Mouse (Mus musculus): ENCODE measurements around the gene Rangrf.
A peak's percentile ranks its signal among the peaks of the same experiment; 100 is the strongest.
"Not testable (repeated sequence)": the region's sequence is repeated elsewhere in the genome, so short reads cannot be mapped to it uniquely, and the experiment has no call there.

The Rangrf gene

DNA sequence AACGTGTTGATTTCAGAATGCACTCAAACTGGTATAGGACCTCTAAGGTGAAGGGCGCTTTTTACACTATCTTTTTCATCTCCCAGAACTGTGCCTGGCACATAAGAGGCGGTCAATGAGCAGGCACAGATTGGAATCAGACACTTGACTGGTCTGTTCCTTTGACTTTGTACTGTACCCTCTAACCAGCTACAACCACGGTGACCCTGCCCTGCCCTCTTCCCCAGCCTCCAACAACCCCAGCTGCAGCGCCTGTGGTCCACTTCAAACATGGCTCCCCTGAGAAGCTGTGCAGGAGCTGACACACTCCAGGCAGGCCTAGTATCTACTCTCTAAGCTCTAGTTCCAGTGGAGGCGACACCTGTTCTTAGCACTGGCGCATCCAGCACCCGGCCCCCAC lies 32.3 kb downstream of the Rangrf start:
- DNase-seq, result no peak

DNA sequence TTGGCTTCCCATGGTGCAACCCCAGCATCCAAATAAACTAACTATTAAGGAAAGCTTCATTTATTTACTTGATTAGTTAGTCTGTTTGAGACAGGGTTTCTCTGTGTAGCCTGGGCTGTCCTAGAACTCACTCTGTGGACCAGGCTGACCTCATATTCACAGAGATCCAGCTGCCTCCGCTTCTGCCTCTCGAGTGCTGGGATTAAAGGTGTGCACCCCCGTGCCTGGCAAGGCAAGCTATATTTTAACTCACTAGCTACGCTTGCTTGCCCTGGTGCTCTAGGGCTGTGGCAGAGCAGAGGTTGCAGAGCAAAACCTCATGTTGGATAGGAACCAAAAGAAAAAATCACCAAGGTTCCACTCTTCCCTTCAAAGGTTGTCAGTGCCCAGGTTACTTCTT lies 34.5 kb downstream of the Rangrf start:
- no peak for DNase-seq

DNA sequence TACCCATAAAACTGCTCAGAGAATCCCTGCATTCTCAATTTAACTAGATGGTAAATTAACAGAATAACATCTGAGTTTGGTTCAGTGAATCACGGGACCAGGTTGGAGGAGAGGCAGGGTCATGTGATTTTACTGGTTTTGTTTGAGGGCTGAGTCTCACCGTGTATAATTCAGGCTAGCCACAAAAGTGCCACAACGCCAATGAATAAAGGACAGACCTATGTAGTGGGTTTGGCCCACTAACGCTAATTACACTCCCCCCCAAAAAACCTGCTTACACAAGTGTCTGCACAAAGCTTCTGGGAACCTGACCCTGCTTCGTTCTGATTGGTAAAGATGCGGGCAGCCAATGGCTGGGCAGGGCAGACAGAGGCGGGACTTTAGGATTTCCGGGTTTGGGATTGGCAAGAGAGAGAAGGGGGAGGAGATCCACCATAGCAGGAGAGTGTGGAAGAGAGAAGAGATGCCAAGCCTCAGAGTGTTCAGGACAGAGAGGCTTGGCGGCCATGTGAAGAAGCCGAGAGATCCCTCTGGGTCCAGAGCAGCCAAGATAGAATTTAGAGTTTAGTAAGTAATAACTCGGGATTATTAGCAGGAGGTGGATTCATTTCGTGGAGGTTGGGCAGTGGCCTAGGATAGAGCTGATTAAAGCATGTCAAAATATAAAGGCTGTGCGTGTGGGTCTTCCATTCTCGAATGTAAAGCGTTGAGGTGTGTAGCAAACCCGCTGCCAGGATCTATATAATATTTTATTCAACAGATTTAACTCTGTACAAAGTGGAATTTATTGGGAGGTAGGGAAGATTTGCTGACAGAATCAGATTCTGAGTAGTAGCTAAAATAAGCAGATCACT lies 35.3 kb downstream of the Rangrf start:
- peak; percentile 95 for DNase-seq

DNA sequence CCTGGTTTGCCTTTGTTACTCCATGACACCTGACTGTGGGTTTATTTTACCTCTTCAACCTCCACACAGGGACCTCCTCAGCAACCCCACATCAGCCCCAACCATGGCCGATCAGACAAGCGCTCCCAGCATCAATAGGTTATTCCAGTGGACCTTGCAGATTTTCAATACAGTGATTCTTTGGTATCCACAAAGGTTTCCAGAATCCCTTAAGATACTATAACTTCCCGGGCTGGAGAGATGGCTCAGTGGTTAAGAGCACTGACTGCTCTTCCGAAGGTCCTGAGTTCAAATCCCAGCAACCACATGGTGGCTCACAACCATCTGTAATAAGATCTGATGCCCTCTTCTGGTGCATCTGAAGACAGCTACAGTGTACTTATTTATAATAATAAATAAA lies 38.0 kb downstream of the Rangrf start:
- DNase-seq, result not testable (repeated sequence)

DNA sequence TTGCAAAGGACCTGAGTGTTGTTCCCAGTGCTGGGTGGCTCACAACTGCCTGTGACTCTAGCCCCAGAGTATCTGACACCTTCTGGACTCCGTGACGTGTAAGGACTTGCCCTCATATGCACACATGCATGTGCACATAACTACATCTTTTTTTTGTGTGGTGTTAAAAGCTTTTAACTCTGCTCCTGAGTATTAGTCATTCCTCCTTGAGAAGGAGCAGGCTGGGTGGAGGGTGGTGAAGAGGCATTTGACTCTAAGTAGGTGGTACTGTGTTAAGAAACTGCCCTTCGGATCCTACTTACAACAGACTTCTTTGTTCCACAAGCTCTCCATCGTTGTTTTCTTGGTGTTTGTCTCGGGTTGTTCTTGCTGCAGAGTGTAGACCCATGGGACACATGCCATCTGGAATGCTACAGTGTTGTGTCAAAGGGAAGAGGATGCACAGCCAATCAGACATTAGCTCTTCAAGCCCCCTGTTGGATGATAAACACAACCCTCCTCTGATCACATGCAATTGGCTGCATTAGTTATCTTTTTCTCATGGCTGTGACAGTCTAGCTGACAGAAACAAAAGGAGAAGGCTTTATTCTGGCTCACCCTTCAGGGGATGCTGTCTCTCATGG lies 41.0 kb downstream of the Rangrf start:
- DNase-seq, result no peak

DNA sequence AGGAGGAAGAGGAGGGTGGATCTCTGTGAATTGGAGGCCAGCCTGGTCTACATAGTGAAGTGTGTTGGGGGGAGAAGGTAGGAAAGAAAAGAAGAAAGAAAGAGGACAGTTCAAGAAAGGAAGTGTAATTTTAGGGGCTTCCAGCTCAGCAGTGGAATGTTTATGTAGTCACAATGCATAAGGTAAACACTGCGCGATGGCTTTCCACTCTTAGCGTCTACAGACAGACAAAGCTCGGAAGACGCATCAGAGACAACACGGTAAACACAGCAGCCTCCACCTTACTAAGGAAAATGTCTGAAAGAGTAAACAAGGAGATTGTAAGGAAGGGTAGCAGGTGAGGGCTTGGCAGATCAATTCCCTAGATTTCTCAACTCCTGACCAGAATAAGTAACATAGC lies 45.0 kb downstream of the Rangrf start:
- peak; percentile 23 for DNase-seq

DNA sequence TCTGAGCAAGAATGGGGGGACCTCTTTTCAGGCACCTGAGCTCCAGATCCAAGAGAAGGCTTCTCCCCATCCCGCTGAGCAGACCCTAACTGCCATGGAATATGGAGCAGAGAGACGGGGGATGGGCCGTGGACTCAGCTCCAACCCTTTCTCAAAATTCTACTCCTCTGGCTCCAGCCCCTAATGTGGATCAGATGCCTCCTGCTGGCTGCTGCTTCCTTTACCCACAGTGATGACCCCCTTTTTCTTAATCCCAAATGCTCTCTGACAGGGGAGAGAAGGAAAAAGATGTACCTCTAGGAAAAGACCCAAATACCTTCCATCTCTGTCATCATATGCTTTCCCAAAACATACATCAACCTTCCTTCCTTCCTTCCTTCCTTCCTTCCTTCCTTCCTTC lies 48.0 kb downstream of the Rangrf start, which contains the start of gene Odf4:
Odf4 (minus strand) TSS at position 101 of the 400 bp plus-strand sequence.
- DNase-seq, result no peak

DNA sequence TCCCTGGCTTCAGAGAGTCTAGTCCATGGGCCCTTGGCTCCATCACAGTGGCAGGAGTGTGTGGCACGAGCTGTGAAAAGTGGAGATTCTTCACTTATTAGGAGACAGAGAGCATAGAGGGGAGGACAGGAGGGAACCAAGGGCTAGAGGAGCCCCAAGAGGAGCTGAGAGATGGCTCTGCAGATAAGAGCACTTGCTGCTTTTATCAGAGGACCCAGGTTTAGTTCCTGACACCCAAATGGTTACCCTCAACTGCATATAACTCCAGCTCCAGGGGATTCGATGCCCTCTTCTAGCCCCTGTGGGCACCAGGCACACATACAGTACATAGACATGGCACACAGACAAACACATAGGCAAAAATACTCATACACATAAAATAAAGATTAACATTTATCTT lies 50.2 kb downstream of the Rangrf start:
- DNase-seq, result no peak

DNA sequence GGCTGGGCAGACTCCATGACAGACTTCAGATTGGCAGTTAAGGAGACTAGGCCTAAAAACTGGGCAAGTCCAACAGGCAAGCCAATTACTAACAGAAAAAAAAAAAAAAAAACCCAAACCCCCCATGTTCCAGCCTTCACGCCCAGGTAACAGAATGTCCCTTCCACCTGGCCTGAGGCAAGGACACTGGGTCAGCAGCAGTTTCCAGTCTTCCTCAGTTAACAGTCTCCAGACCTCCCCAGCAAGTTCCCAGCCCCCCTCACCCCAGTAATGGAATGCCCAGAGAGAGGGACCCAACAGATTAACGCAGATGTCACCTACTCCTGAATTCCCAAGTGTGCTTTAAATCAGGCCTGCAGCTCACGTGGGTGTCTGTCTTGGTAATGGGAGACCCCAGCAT lies 51.8 kb downstream of the Rangrf start:
- DNase-seq, result no peak

All from lung, postnatal 36 days (tissue).